Mouse (Mus musculus) kidney, adult 8-10 months (tissue): ENCODE measurements at regions not wholly inside any gene's neighbourhood (a gene's known extent, or its start where the extent isn't known, plus 50 kb on each side); places are given as distances from the start of the nearest gene placed in this dataset.

Experiments used
- DNase-seq, 2 experiments: peaks; one replicate each; pipeline ENCODE4 v3.0.0; 2022

DNA sequence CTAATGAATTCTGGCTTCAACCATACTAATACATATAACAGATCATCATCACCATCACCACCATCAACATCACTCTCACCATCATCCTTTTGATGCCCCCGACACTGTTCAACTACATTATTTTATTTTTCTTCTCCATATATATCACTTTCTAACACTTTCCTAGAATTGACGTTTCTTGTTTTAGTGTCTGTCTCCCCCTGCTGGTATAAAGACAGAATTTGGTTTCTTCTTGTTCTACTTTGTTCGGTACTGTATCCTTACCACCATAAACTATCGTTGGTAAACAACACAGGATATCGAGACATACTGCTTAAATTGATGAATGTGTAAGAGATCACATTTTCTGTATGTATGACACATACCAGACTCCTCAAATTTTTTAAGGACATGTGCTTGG, 92.5 kb upstream of the Tab3 start:
- no peak for DNase-seq

DNA sequence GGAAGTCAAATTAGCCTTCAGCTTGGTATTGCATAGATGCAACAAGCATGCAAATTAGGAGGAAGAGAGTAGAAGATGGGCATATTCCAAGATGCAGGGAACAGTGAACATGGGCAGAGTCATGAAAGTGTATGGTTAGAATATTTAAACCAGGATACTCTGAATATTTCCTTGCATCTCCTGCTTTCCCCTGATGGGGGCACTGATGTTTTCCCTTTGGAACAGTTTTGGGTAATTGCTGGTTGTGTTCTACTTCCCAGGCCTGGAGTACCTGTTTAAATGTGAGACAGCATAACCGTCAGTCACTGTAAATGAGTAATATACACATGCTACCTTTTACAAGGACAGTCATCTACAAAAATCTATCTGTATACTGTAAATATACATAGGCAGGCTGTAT, 76.9 kb upstream of the Tab3 start:
- peak; percentile 8 to 34 for DNase-seq
